Mouse (Mus musculus): ENCODE measurements around the gene Cyp51. TPM values are rescaled to one million over a fixed set of nuclear protein-coding genes. Genes with fewer than 3 reads are reported as not detected.
"Not testable (repeated sequence)": the region's sequence is repeated elsewhere in the genome, so short reads cannot be mapped to it uniquely, and the experiment has no call there.

Cyp51 gene
- 10 to 100 TPM; 58.2 to 61.8 TPM for total RNA-seq (2021)
- long read RNA-seq, experiment 1, transcript Cyp51-201 (10 exons, 3,931 nt): major isoform, 109 of 125 reads
- long read RNA-seq, experiment 1, partial matches to known transcripts: 5 of 125 reads
- long read RNA-seq, experiment 1, other reads (novel, unspliced or antisense): 10 of 125 reads
- long read RNA-seq, experiment 2, transcript Cyp51-201 (10 exons, 3,931 nt): major isoform, 103 of 125 reads
- long read RNA-seq, experiment 2, partial matches to known transcripts: 6 of 125 reads
- long read RNA-seq, experiment 2, other reads (novel, unspliced or antisense): 15 of 125 reads

DNA sequence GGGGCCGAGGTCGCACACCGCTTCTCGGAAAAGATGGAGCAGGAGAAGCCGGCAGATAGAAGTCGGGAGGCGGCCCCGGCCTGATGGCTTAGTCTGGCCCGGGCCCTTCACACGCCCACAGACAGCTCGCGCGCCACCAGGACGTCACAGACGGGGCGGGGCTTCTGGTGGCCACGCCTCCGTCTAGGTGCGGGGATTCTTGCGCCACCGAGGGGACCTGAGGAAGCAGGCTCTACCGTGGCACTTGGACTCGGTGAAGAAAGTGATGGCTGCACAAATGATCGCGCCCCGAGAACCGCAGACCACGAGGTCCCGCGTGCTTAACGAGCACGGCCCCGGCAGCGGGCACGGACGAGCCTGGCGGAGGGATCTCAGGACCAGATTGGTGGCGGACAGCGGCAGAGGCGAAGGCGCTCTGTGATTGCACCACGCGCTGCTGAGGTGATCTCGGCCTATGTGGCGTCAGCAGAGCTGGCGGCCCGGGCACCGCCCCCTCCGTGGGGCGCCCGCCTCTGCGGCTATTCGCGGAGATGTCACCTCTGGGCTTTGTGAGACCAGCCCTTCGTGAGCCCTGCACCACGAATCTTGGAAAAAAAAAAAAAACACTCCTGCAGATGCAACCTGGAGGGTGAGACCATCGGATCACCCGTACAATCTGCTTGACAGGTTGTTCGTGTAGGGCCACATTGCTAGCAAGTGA lies at the start of gene Cyp51:
Gene Cyp51 (minus strand): TSS at position 406 of the 700 bp plus-strand sequence.
- intact Hi-C loops (cut with DNase I): loop anchor here (10.0 kb wide), 2 partner anchors 90 to 810 kb away; partner anchors contain the start of gene Mterf1b
- peak; percentile 92 for DNase-seq (ENCODE audit: low spot score in 2 of 2)

GRCm38 (mm10) chr5:4112570-4113098 lies 8.1 kb upstream of the Cyp51 start:
- no peak for DNase-seq (ENCODE audit: low spot score in 2 of 2)

DNA sequence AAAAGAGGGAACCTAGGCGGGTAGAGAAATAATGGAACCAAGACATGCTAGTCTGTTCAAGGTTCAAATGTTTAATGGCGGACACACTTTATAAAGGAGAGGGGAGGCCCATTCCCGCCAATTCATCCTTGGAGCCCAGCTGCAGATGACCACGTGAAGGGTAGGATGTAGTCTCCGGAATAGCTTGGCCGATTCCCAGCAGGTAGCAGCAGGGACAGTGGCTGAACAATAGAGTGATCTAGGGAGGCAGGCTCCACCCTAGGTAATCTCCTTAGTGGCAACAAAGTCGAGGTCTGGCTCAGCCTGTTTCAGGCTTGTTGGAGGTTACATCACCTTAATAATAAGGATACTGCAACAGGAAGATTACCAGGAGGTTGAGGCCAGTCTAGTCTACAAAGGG lies 2.5 kb upstream of the Cyp51 start:
- not testable (repeated sequence) for DNase-seq (ENCODE audit: low spot score in 2 of 2)
- intact Hi-C loops (cut with DNase I): loop anchor here (10.0 kb wide), 2 partner anchors 88 to 808 kb away; partner anchors contain the start of gene Mterf1b

More at GRCm38 (mm10) chr5:4112570-4113098, 8.1 kb upstream of the Cyp51 start:
- intact Hi-C loops (cut with DNase I): loop anchor here (10.0 kb wide), 1 partner anchor 248 kb away; no protein-coding TSS in a partner anchor

DNA sequence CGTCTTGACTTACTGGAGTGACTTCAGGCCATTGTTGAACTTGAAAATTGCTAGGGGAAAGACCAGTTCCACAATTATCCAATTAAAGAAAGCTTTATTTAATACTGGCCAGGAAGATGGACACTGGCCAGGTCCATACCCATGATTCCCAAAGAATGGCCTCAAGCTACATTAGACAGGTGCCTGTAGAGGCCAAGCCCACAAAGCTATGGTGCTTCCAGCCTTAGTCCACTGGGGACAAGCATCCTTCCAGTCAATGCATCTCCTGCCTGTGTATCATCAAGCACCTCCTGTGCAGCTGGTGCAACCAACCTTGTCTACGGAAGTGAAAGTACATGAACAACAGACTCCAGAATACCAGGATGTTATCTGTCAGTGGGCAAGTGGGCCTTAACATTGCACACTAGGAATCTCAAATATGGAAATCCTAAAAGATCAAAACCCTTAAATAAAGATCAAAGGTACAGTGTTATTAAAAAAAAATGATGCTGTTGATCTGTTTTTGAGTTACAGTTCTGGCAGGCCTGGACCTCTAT lies 1.2 kb upstream of the Cyp51 start:
- intact Hi-C loops (cut with DNase I): loop anchor here (10.0 kb wide), 2 partner anchors 89 to 809 kb away; partner anchors contain the start of gene Mterf1b
- DNase-seq (ENCODE audit: low spot score in 2 of 2): no peak

DNA sequence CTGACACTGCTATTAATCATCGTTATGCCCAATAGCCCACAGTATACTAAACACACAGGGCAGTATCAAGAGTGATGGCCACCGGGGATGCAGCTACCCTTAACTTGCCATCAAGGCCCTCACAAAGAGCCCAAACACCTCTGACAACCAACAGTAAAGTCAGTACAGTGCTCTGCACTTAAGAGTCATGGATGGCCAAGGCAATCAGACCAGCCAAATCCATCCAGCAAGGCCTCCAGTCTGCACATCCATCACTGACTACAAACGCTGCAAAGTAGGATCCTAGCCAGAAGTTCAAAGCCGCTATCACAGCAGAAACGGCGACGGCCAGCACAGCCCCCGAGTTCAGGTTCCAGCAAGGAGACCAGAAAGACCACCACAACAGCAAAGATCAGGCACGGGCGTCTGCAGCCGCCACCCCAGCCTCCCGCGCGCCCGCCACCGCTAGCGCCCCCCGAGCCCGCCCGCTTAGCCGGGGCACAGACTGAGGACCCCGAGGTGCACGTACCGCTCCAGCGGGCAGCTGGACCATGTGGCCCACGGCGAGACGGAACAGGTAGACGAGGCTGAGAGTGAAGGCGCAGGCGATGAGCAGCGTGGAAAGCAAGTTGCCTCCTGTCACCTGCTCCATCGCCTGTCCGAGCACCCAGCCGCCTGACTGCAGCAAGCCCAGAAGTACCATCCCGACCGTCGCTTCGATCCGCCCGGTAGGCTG lies 763 bp downstream of the Cyp51 start:
- DNase-seq (ENCODE audit: low spot score in 2 of 2): peak in 1 of 2 experiments; percentile 18
- intact Hi-C loops (cut with DNase I): loop anchor here (10.0 kb wide), 2 partner anchors 91 to 811 kb away; partner anchors contain the start of gene Mterf1b

GRCm38 (mm10) chr5:4101770-4102169 lies 2.8 kb downstream of the Cyp51 start:
- DNase-seq (ENCODE audit: low spot score in 2 of 2): no peak
- intact Hi-C loops (cut with DNase I): loop anchor here (10.0 kb wide), 2 partner anchors 93 to 813 kb away; partner anchors contain the start of gene Mterf1b

- DNase-seq (ENCODE audit: low spot score in 2 of 2): no peak
- intact Hi-C loops (cut with DNase I): loop anchor here (10.0 kb wide), 2 partner anchors 94 to 814 kb away; partner anchors contain the start of gene Mterf1b
Measured at GRCm38 (mm10) chr5:4101031-4101430, 3.5 kb downstream of the Cyp51 start.

DNA sequence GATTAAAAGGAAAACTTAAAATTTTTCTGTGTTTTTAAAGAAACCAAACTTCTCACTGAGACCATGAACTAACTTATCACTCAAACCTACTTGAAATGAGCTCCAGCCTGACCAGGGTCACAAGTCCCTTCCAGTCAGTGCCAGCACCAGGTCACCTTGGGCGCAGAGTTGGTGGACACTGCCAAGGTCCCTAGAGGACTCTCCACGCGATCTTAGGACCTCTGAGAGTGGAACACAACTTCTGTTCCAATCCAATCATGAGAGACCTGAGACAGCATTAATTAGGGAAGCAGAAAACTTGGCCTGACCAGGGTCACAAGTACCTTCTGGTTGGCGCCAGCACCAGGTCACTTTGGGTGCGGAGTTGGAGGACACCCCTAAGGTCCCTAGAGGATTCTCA lies 10.1 kb downstream of the Cyp51 start:
- intact Hi-C loops (cut with DNase I): no loop called here
- DNase-seq (ENCODE audit: low spot score in 2 of 2): no peak

DNA sequence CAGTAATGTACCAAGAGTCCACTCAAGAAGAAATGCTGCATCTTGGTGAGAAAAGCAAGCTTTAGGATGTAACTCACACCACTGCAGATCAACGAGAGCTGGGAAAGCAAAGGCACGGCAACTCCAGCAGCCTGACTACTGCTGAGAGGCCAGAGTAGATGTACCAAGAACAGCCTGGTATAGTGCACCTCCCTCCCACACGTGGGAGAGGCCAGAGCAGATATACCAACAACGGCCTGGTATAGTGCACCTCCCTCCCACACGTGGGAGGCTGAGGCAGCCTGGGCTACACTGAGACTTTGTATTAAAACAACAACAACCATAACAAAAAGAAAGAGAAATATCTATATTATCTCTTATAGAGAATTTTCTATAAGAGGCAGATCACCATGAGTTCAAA lies 16.4 kb downstream of the Cyp51 start:
- no peak for DNase-seq (ENCODE audit: low spot score in 2 of 2)
- intact Hi-C loops (cut with DNase I): no loop called here

- intact Hi-C loops (cut with DNase I): no loop called here
- no peak for DNase-seq (ENCODE audit: low spot score in 2 of 2)
Measured at GRCm38 (mm10) chr5:4086309-4086708, 18.2 kb downstream of the Cyp51 start.

GRCm38 (mm10) chr5:4084948-4085347 lies 19.6 kb downstream of the Cyp51 start:
- intact Hi-C loops (cut with DNase I): no loop called here
- DNase-seq (ENCODE audit: low spot score in 2 of 2): no peak

GRCm38 (mm10) chr5:4081513-4081912 lies 23.0 kb downstream of the Cyp51 start:
- intact Hi-C loops (cut with DNase I): no loop called here
- DNase-seq (ENCODE audit: low spot score in 2 of 2): no peak

DNA sequence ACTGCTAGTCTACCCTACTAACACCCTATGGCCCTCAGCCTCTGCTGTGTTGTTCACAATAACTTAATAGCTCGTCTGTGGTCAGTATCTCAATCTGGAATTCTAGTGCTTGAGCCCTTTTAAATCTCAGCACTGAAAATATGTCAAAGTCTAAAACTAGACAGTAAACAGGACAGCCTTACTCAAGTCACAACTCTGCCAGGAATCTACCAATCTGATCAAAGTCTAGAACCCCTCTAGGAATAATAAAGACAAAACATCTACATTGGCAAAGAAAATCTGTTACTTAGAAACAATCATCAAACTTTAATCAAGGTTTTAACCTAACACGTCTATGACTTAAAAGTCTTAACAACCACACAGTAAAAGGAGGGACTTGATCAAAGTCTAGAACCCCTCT lies 23.7 kb downstream of the Cyp51 start:
- intact Hi-C loops (cut with DNase I): no loop called here
- no peak for DNase-seq (ENCODE audit: low spot score in 2 of 2)

DNA sequence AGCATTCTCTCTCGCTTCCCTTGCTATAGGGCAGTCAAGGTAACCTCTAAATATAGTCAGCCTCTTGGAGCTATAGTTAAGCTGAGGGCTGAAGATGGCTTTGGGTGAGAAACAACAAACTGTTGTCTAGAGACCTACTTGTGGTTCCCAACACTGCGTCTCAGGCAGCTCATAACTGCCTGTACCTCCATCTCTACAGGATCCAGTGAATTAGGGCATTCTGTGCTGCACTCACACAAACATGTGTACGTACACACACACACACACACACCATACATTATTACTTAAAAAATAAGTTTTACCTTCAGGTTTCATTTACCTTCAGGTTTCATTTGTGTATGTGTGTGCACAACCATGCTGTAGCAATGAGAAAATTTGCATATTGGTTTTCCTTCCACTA lies 25.5 kb downstream of the Cyp51 start:
- no peak for DNase-seq (ENCODE audit: low spot score in 2 of 2)
- intact Hi-C loops (cut with DNase I): no loop called here

DNA sequence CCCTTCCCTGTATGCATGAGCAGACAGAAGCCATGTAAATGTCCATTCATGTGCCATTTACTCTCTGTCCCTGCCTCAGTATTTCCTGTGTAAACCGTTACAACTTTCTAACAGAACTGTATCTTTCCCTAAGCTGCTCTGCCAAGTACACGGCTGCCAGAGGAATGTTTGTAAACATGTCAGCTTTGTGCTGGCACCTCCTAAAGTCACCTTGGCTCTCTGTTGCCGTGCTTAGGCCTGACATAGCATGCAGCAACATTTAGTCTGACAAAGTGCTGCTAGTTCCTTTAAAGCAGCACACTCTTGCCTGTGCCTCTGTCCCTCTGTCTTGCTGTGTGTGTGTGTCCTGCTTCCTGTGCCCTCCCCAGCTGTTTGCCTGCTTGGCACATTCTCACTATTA lies 37.3 kb downstream of the Cyp51 start:
- intact Hi-C loops (cut with DNase I): no loop called here
- DNase-seq (ENCODE audit: low spot score in 2 of 2): no peak

GRCm38 (mm10) chr5:4066476-4067115 lies 38.0 kb downstream of the Cyp51 start:
- intact Hi-C loops (cut with DNase I): no loop called here
- DNase-seq (ENCODE audit: low spot score in 2 of 2): no peak

- DNase-seq (ENCODE audit: low spot score in 2 of 2): no peak
- intact Hi-C loops (cut with DNase I): no loop called here
Measured at GRCm38 (mm10) chr5:4060313-4060712, 44.2 kb downstream of the Cyp51 start.

GRCm38 (mm10) chr5:4040922-4041321 lies 63.6 kb downstream of the Cyp51 start:
- DNase-seq (ENCODE audit: low spot score in 2 of 2): no peak
- intact Hi-C loops (cut with DNase I): no loop called here

DNA sequence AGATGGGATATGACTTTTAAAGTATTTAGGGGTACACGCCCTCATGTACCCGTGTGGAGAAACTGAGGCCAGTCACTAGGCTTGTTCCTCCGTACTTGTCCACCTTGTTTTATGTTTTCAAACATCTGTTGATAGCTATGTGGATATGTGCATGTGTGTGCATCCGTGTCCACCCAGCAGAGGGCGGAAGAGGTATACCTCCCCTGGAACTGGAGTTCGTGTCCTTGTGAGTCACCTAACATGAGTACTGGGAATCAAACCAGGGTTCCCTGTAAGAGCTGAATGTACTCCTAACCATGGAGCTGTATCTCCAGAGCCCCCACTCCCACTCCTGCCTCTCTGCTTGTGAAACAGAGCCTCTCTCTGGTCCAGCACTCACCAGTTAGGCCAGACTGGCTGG lies 64.2 kb downstream of the Cyp51 start:
- intact Hi-C loops (cut with DNase I): no loop called here
- no peak for DNase-seq (ENCODE audit: low spot score in 2 of 2)

All from left cerebral cortex, postnatal 14 days (tissue).